Mouse (Mus musculus): Measurements from ENCODE around the gene Parp3.
"Not testable (repeated sequence)": the region's sequence is repeated elsewhere in the genome, so short reads cannot be mapped to it uniquely, and the experiment has no call there.

Parp3 gene

GRCm38 (mm10) chr9:106476924-106477484 lies at the start of gene Parp3:
TSS of gene Parp3 (minus strand) at chr9:106476949.
- DNase-seq (ENCODE audit: low spot score in 2 of 2) = peak; percentile 100

DNA sequence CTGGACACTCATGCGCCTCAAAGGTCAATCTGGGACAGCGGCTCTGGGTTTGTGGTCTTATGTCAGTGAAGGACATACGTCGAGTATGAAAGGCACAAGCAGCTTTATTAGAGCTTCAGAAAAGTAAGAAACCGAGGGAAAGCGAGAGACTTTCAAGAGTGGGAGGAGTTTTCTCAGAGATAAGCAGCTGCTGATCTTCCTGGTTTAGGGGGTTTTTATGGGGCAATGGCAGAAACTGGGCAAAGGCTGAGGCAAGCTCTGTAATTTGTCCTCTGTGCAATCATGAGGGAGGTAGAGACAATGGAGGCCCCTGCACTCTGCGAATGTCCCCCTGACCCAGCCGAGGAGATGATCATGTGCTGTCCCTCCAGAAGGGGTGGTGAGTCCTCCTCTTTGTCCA lies 43.2 kb upstream of the Parp3 start:
- no peak for DNase-seq (ENCODE audit: low spot score in 2 of 2)

- DNase-seq (ENCODE audit: low spot score in 2 of 2) = no peak
These were observed 42.7 kb upstream of the Parp3 start for GRCm38 (mm10) chr9:106519433-106519832.

- DNase-seq (ENCODE audit: low spot score in 2 of 2) = no peak
These were observed 37.5 kb upstream of the Parp3 start, which contains the start of gene Iqcf5 for GRCm38 (mm10) chr9:106514273-106514672. TSS of gene Iqcf5 (plus strand) at chr9:106514573.

DNA sequence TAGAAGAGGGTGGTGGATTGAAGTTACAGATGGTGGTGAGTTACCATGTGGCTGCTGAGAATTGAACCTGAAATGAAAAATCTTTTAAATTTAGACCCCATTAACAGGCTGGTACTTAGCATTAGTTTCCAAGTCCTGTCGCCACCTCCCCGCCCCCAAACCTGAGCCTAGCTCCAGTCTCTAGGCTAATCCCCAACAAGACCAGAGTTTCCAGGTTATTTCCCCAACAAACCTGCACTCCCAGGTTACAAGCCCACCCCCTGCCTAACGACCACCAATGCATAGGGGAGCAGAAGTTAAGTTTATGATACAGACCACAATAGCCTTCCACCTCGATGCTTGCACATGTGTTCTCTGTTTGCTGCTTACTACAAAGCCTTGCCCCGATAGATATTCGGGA lies 36.8 kb upstream of the Parp3 start:
- no peak for DNase-seq (ENCODE audit: low spot score in 2 of 2)

GRCm38 (mm10) chr9:106512729-106513450 lies 36.1 kb upstream of the Parp3 start:
- DNase-seq (ENCODE audit: low spot score in 2 of 2) = no peak

DNA sequence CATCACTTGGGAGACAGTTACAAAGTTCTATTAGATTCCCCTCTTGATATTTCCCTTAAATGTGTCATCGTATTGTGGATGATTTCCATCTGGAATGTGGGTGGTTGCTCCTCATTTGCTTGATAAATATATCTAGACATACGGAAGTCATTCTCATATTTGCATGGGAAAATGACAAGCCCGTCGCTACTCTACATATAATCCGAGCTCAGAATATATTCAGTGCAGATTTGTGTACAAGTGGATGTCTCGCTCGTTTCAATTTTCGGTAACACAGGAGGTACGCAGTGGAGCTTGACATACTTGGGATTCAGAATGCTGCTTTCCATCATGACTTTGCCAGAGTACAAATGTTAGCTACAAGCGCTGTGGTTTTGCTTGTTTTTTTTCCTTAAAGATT lies 32.6 kb upstream of the Parp3 start:
- no peak for DNase-seq (ENCODE audit: low spot score in 2 of 2)

DNA sequence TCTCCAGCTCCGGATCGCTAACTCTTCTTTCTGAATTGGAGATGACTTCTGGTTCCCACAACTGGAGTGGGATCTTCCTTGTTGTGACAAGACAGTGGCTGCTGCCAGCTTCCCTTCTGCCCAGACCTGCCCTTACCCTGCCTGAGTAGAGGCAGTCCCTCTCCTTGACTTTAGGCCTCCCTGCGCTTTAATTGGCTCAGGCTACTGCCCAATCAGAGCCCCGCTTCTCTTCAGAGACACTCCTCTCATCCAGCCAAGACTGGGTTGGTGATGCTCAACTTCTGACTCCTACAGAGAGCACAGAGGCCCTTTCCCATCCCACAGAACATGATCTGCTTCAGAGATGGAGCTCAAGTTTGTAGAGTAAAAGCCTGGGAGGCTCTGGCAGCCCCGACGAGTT lies 27.5 kb upstream of the Parp3 start:
- DNase-seq (ENCODE audit: low spot score in 2 of 2) = no peak

DNA sequence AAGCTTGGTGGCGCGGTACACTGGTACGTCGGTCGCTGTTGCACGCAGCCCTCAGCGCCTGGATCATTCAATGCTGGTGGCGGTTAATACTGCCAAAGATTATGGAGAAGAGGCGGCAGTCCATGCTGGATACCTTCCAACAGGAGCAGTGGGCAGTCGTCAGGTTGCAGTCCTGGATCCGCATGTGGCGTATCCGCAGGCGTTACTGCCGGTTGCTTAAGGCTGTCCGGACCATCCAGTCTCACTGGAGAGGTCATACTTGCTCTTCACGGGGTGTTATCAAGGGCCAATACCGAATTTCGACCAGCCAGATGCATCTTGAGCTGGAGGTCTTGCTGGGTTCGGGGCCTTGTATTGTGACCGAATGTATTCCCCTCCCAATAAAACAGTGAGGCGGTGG lies 25.1 kb upstream of the Parp3 start:
- DNase-seq (ENCODE audit: low spot score in 2 of 2) = no peak

DNA sequence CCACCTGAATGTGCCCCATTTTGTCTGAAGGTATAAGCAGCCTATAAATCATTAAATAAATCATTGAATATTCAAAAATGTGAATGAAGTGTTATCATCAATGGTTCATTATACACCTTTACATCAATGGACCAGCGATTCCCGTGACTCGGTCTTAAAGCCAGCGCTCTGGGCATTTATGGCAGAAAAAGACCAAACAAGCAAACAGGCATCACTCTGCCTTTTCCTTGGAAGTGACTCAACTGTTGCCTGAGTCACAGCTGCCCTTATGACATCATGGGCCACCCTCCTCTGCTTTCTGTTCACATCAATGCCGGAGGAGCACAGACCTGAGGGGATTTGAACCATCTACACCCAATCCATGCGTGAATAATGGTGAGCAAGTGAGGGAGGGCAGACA lies 22.9 kb upstream of the Parp3 start, which contains the start of gene Iqcf1:
Gene Iqcf1 (plus strand): TSS at position 301 of the 400 bp plus-strand sequence.
- no peak for DNase-seq (ENCODE audit: low spot score in 2 of 2)

- DNase-seq (ENCODE audit: low spot score in 2 of 2) = not testable (repeated sequence)
These were observed 10.9 kb upstream of the Parp3 start for GRCm38 (mm10) chr9:106487602-106488001.

- DNase-seq (ENCODE audit: low spot score in 2 of 2) = no peak
These were observed 8.3 kb upstream of the Parp3 start for GRCm38 (mm10) chr9:106485076-106485475.

DNA sequence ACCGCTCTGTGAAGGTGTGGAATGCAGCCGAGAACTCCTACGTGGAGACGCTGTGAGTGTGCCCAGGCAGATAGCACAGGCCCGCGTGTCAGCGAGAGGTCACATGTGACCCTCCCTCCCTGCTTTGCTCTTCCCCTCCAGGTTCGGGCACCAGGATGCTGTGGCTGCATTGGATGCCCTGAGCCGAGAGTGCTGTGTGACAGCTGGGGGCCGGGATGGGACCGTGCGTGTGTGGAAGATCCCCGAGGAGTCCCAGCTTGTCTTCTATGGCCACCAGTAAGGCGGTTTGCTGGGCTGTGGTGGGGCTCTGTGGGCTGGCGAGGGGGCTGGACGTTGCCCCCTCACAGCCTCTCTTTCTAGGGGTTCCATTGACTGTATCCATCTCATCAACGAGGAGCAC lies 6.9 kb upstream of the Parp3 start:
- DNase-seq (ENCODE audit: low spot score in 2 of 2) = no peak

DNA sequence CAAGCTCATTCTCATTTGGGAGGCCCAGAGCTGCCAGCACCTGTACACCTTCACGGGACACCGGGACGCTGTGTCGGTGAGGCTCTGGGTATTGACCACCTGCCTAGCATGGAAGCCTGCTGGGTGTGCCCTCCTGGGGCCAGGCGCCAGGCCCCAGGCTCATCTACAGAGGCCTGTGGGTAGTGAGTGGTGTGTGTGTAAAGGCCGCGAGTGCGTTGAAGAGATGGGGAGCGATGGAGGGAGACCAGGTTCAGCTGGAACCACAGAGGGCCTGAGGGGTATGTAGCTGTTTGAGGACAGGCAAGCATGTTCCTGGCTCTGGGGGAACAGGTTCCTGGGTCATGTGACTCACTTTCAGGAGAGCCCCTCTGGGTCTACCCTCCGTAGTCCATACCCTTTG lies 6.4 kb upstream of the Parp3 start:
- no peak for DNase-seq (ENCODE audit: low spot score in 2 of 2)

GRCm38 (mm10) chr9:106482578-106483115 lies 5.9 kb upstream of the Parp3 start:
- DNase-seq (ENCODE audit: low spot score in 2 of 2) = no peak

DNA sequence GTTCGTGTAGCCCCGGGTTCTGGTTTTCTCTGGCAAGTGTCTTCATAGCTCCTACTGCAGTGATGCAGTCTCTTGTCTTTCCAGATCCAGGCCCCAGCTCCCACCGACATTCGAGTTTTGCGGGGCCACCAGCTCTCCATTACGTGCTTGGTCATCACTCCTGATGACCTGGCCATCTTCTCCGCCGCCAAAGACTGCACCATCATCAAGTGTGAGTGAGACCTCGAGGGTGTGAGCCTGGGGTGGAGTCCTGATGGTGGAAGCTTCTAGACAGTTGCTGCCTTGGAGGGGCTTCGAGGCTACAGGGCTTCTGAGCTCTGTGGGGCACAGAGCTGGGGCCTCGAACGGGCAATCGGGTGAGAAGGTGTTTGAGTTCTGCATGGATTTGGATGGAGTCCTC lies 4.9 kb upstream of the Parp3 start:
- DNase-seq (ENCODE audit: low spot score in 2 of 2) = no peak

DNA sequence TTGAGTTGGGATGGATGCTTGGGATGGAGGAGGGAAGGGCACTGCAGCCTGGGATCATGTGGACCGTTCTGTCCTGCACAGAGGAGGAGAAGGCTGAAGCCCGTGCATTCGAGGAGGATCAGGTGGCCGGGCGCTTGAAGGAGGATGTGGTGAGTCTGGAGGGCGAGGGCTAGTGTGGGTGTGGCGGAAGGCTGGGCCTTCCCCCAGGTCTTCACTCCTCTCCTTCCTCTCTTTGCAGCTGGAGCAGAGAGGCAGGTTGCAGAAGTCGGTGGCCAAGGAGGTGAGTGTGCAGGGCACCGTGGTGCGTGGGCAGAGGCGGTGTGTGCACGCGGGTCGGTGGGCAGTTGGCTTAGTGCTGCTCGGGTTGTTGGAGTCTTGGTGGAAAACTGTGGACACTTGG lies 4.3 kb upstream of the Parp3 start:
- DNase-seq (ENCODE audit: low spot score in 2 of 2) = peak in 1 of 2 experiments; percentile 0

GRCm38 (mm10) chr9:106480541-106480940 lies 3.8 kb upstream of the Parp3 start:
- DNase-seq (ENCODE audit: low spot score in 2 of 2) = peak in 1 of 2 experiments; percentile 0

DNA sequence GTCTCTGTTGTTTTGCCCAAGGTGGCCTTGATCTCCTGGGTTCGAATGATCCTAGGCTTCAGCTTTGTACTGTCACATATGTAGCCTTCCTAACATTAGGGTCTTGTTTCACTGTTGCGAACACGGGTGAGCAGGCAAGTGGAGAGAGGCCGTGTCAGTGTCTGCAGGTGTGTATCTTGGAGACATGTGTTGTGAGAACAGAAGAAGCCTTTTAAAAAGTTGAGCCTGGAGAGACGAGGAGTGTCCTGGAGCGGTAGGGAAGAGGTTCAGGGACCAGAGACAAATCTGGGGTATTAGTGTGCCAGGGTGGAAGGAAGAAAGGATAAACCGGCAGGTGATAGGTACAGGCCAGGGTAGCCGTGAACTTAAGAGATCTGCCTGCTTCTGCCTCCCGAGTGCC lies 1.4 kb upstream of the Parp3 start:
- DNase-seq (ENCODE audit: low spot score in 2 of 2) = peak; percentile 0

- DNase-seq (ENCODE audit: low spot score in 2 of 2) = peak in 1 of 2 experiments; percentile 11
These were observed 900 bp upstream of the Parp3 start for GRCm38 (mm10) chr9:106477649-106478048.

GRCm38 (mm10) chr9:106476002-106476923 lies 486 bp downstream of the Parp3 start:
- DNase-seq (ENCODE audit: low spot score in 2 of 2) = peak; percentile 79 to 82

DNA sequence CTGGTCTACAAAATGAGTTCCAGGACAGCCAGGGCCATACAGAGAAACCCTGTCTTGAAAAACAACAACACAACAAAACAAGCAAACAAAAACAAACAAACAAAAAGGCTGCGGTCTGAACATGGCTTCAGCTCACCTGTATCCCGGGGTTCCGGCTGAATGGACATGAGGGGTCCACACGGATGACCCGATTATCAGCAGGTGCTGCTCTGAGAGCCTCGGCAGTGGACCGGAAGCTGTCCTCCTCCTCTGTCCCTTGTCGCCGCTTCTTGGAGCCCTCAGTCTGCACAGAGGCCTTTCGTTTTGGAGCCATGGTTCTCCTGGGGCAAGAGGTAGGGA lies 1.1 kb downstream of the Parp3 start, which contains the start of gene Rrp9:
Gene Rrp9 (plus strand): TSS at position 301 of the 339 bp plus-strand sequence.
- DNase-seq (ENCODE audit: low spot score in 2 of 2) = peak in 1 of 2 experiments; percentile 22
